Mouse (Mus musculus) neural tube, embryonic 12.5 days (tissue): ENCODE data around the gene Emcn. TPM values are rescaled to one million over a fixed set of nuclear protein-coding genes. Genes with fewer than 3 reads are reported as not detected.
A peak's percentile ranks its signal among the peaks of the same experiment; 100 is the strongest.

Experiments
- ATAC-seq: fragments of 200-750 bp; cut with Nextera tagmentation; 2 replicates; pipeline ENCODE4 v1.8.0; 2017; ENCODE audit warnings: low read depth, mild to moderate bottlenecking, moderate TSS enrichment, moderate library complexity; ENCODE audit not compliant: low FRiP score
- H3K27ac ChIP-seq: fragments of 300-500 bp; sonication (generic); 2 replicates; pipeline ENCODE4 v1.5.1; 2016
- H3K27me3 ChIP-seq: fragments of 300-500 bp; sonication (generic); replicated peaks from 2 replicates; pipeline ENCODE4 v1.6.1; 2016; ENCODE audit warnings: mild to moderate bottlenecking
- H3K36me3 ChIP-seq: fragments of 300-500 bp; sonication (generic); 2 replicates; pipeline ENCODE4 v1.6.1; 2016; ENCODE audit warnings: mild to moderate bottlenecking
- H3K4me1 ChIP-seq: fragments of 300-500 bp; sonication (generic); 2 replicates; pipeline ENCODE4 v1.6.1; 2016
- H3K4me2 ChIP-seq: fragments of 300-500 bp; sonication (generic); replicated peaks from 2 replicates; pipeline ENCODE4 v1.6.1; 2016; ENCODE audit warnings: mild to moderate bottlenecking
- H3K4me3 ChIP-seq: fragments of 300-500 bp; sonication (generic); 2 replicates; pipeline ENCODE4 v1.5.1; 2016
- H3K9ac ChIP-seq: fragments of 300-500 bp; sonication (generic); 2 replicates; pipeline ENCODE4 v1.6.1; 2016; ENCODE audit warnings: mild to moderate bottlenecking
- H3K9me3 ChIP-seq: fragments of 300-500 bp; sonication (generic); 2 replicates; pipeline ENCODE4 v1.6.1; 2016; ENCODE audit warnings: mild to moderate bottlenecking
- WGBS: fragments of 180-500 bp; shearing (Covaris S2); methylation state at CpG from one replicate; pipeline ENCODE4 v1.1.7; 2016; 5-methylcytosine and 5-hydroxymethylcytosine counted together
- polyA plus RNA-seq: library from polyadenylated mRNA; unstranded; fragments of >200 nt; fragmentation: Nextera tagmentation; extraction: Ambion mirVana; gene quantifications from 2 replicates; pipeline ENCODE4 v1.2.1, GENCODE M21; 2016

Emcn gene
- polyA plus RNA-seq, 1 experiment from 2014 or later = 24.1 TPM

GRCm38 (mm10) chr3:137330950-137331349 lies 9.9 kb upstream of the Emcn start:
- Histone ChIP-seq H3K4me3 (no peak overlapping the region), H3K9me3 (no peaks in the 10 kb centered on the region), H3K4me1 (no peaks in the 10 kb centered on the region), H3K4me2 (no peak overlapping the region), H3K9ac (no peak overlapping the region), H3K27ac (no peak overlapping the region), H3K27me3 (no peaks in the 10 kb centered on the region), H3K36me3 (no peaks in the 10 kb centered on the region)
- ATAC-seq = no peak
- WGBS = 79% methylated on average over 4 of the region's 4 CpGs

GRCm38 (mm10) chr3:137332531-137332930 lies 8.3 kb upstream of the Emcn start:
- Histone ChIP-seq H3K9me3 (no peaks in the 10 kb centered on the region), H3K4me1 (no peaks in the 10 kb centered on the region), H3K4me2 (no peak overlapping the region), H3K27me3 (no peaks in the 10 kb centered on the region), H3K36me3 (no peaks in the 10 kb centered on the region), H3K4me3 (no peak overlapping the region), H3K9ac (no peak overlapping the region), H3K27ac (no peak overlapping the region)
- WGBS = 73% methylated on average over 4 of the region's 4 CpGs
- ATAC-seq = no peak

- no peaks in the 10 kb centered on the region for H3K9me3 ChIP-seq
- H3K4me1 ChIP-seq = no peaks in the 10 kb centered on the region
- H3K4me2 ChIP-seq = no peak overlapping the region
- 91% methylated on average over 4 of the region's 4 CpGs for WGBS
- no peaks in the 10 kb centered on the region for H3K27me3 ChIP-seq
- no peak for ATAC-seq
- H3K36me3 ChIP-seq = no peaks in the 10 kb centered on the region
- H3K9ac ChIP-seq = no peak overlapping the region
- H3K4me3 ChIP-seq = no peak overlapping the region
- no peak overlapping the region for H3K27ac ChIP-seq
Observed at GRCm38 (mm10) chr3:137335957-137336356, 4.9 kb upstream of the Emcn start.

- H3K4me2 ChIP-seq = no peak overlapping the region
- no peak for ATAC-seq
- H3K4me3 ChIP-seq = no peak overlapping the region
- H3K36me3 ChIP-seq = no peaks in the 10 kb centered on the region
- WGBS = 86% methylated on average over 5 of the region's 5 CpGs
- H3K4me1 ChIP-seq = no peaks in the 10 kb centered on the region
- H3K9ac ChIP-seq = no peak overlapping the region
- no peaks in the 10 kb centered on the region for H3K9me3 ChIP-seq
- no peak overlapping the region for H3K27ac ChIP-seq
- H3K27me3 ChIP-seq = no peaks in the 10 kb centered on the region
Observed at GRCm38 (mm10) chr3:137343446-137343845, 2.6 kb downstream of the Emcn start.

GRCm38 (mm10) chr3:137351882-137352281 lies 11.0 kb downstream of the Emcn start:
- Histone ChIP-seq H3K27ac (no peak overlapping the region), H3K36me3 (no peaks in the 10 kb centered on the region), H3K4me3 (no peak overlapping the region), H3K4me1 (no peaks in the 10 kb centered on the region), H3K4me2 (no peak overlapping the region), H3K27me3 (no peaks in the 10 kb centered on the region), H3K9ac (no peak overlapping the region), H3K9me3 (no peaks in the 10 kb centered on the region)
- 89% methylated on average over 5 of the region's 5 CpGs for WGBS
- no peak for ATAC-seq

- ATAC-seq = no peak
- H3K27ac ChIP-seq = no peak overlapping the region
- WGBS = 94% methylated on average over 4 of the region's 4 CpGs
- H3K9ac ChIP-seq = no peak overlapping the region
- H3K4me3 ChIP-seq = no peak overlapping the region
- no peaks in the 10 kb centered on the region for H3K4me1 ChIP-seq
- H3K9me3 ChIP-seq = no peaks in the 10 kb centered on the region
- H3K4me2 ChIP-seq = no peak overlapping the region
- no peaks in the 10 kb centered on the region for H3K27me3 ChIP-seq
- H3K36me3 ChIP-seq = no peaks in the 10 kb centered on the region
Observed at GRCm38 (mm10) chr3:137356697-137357096, 15.8 kb downstream of the Emcn start.

GRCm38 (mm10) chr3:137367123-137367825 lies 26.4 kb downstream of the Emcn start:
- H3K27me3 ChIP-seq = no peaks in the 10 kb centered on the region
- no peak overlapping the region for H3K4me3 ChIP-seq
- WGBS = 88% methylated on average over 6 of the region's 6 CpGs
- H3K27ac ChIP-seq = no peak overlapping the region
- no peaks in the 10 kb centered on the region for H3K36me3 ChIP-seq
- no peak for ATAC-seq
- no peak overlapping the region for H3K4me2 ChIP-seq
- no peaks in the 10 kb centered on the region for H3K4me1 ChIP-seq
- no peak overlapping the region for H3K9ac ChIP-seq
- H3K9me3 ChIP-seq = no peaks in the 10 kb centered on the region

- Histone ChIP-seq H3K9me3 (no peaks in the 10 kb centered on the region), H3K27ac (no peak overlapping the region), H3K36me3 (no peaks in the 10 kb centered on the region), H3K4me3 (no peak overlapping the region), H3K4me2 (no peak overlapping the region), H3K9ac (no peak overlapping the region), H3K27me3 (no peaks in the 10 kb centered on the region), H3K4me1 (no peaks in the 10 kb centered on the region)
- ATAC-seq = no peak
- WGBS = 78% methylated on average over 3 of the region's 3 CpGs
Observed at GRCm38 (mm10) chr3:137367826-137368325, 27.0 kb downstream of the Emcn start.

- Histone ChIP-seq H3K9me3 (no peaks in the 10 kb centered on the region), H3K4me1 (no peaks in the 10 kb centered on the region), H3K4me2 (no peak overlapping the region), H3K36me3 (no peaks in the 10 kb centered on the region), H3K27me3 (no peaks in the 10 kb centered on the region), H3K9ac (no peak overlapping the region), H3K4me3 (no peak overlapping the region), H3K27ac (no peak overlapping the region)
- 86% methylated on average over 4 of the region's 4 CpGs for WGBS
- no peak for ATAC-seq
Observed at GRCm38 (mm10) chr3:137372854-137373253, 32.0 kb downstream of the Emcn start.

- H3K27me3 ChIP-seq = no peaks in the 10 kb centered on the region
- ATAC-seq = no peak
- no peaks in the 10 kb centered on the region for H3K4me1 ChIP-seq
- no peak overlapping the region for H3K4me3 ChIP-seq
- no peak overlapping the region for H3K9ac ChIP-seq
- no peak overlapping the region for H3K4me2 ChIP-seq
- no peak overlapping the region for H3K27ac ChIP-seq
- WGBS = 89% methylated on average over 2 of the region's 2 CpGs
- no peaks in the 10 kb centered on the region for H3K9me3 ChIP-seq
- no peaks in the 10 kb centered on the region for H3K36me3 ChIP-seq
Observed at GRCm38 (mm10) chr3:137382311-137382710, 41.4 kb downstream of the Emcn start.

GRCm38 (mm10) chr3:137395588-137395987 lies 54.7 kb downstream of the Emcn start:
- no peak for ATAC-seq
- WGBS = 75% methylated on average over 11 of the region's 11 CpGs

GRCm38 (mm10) chr3:137415451-137416086 lies 74.7 kb downstream of the Emcn start:
- no peaks in the 10 kb centered on the region for H3K9me3 ChIP-seq
- no peaks in the 10 kb centered on the region for H3K36me3 ChIP-seq
- H3K27me3 ChIP-seq = no peaks in the 10 kb centered on the region
- WGBS = 67% methylated on average over 5 of the region's 5 CpGs
- H3K9ac ChIP-seq = no peak overlapping the region
- 0 out of 2 replicates have a peak, but pooled peaks have one; percentile 21 for ATAC-seq
- no peak overlapping the region for H3K4me2 ChIP-seq
- H3K27ac ChIP-seq = no peak overlapping the region
- H3K4me1 ChIP-seq = no peaks in the 10 kb centered on the region
- H3K4me3 ChIP-seq = no peak overlapping the region

More at GRCm38 (mm10) chr3:137395588-137395987, 54.7 kb downstream of the Emcn start:
- H3K9ac ChIP-seq = no peak overlapping the region
- H3K4me2 ChIP-seq = no peak overlapping the region
- H3K9me3 ChIP-seq = no peaks in the 10 kb centered on the region
- H3K27me3 ChIP-seq = no peaks in the 10 kb centered on the region
- no peak overlapping the region for H3K27ac ChIP-seq
- no peaks in the 10 kb centered on the region for H3K36me3 ChIP-seq
- no peak overlapping the region for H3K4me3 ChIP-seq
- no peaks in the 10 kb centered on the region for H3K4me1 ChIP-seq

- Histone ChIP-seq H3K9me3 (no peaks in the 10 kb centered on the region), H3K4me3 (no peak overlapping the region), H3K9ac (no peak overlapping the region), H3K4me1 (no peaks in the 10 kb centered on the region), H3K27me3 (no peaks in the 10 kb centered on the region), H3K27ac (no peak overlapping the region), H3K4me2 (no peak overlapping the region), H3K36me3 (no peaks in the 10 kb centered on the region)
- ATAC-seq = no peak
- WGBS = 79% methylated on average over 4 of the region's 4 CpGs
Observed at GRCm38 (mm10) chr3:137418636-137419035, 77.8 kb downstream of the Emcn start.
